Mouse (Mus musculus): ENCODE data around the gene Prc1. TPM values are rescaled to one million over a fixed set of nuclear protein-coding genes. Genes with fewer than 3 reads are reported as not detected.

Prc1 gene
- polyA plus RNA-seq, 1 experiment, result 55.1 TPM

GRCm38 (mm10) chr7:80284391-80284790, 9.9 kb upstream of the Prc1 start:
- Histone ChIP-seq H3ac (ENCODE audit: control insufficient read depth, insufficient read length, low read depth) (no peak overlapping the region), H3K36me3 (ENCODE audit: control insufficient read depth, insufficient read depth) (peaks cover 27% of the 10 kb centered on the region), H3K27me3 (ENCODE audit: control insufficient read depth, insufficient read depth, insufficient read length) (no peaks in the 10 kb centered on the region), H3K79me3 (ENCODE audit: low read depth) (no peaks in the 10 kb centered on the region), H3K79me2 (ENCODE audit: control insufficient read depth, insufficient read depth) (no peaks in the 10 kb centered on the region), H3K4me3 (ENCODE audit: insufficient read depth, poor library complexity, severe bottlenecking) (no peak overlapping the region)
- no peak for TF ChIP-seq FOSL1 (IDR thresholded peaks at IDR 0.05; ENCODE audit: insufficient read depth, low read length, poor library complexity, severe bottlenecking)
- no peak for TF ChIP-seq USF1 (IDR thresholded peaks at IDR 0.05; ENCODE audit: low read depth)
- TF ChIP-seq MAX (IDR thresholded peaks at IDR 0.05), result no peak
- no peak for TF ChIP-seq CEBPB (IDR thresholded peaks at IDR 0.05; ENCODE audit: low read depth)
- no peak for TF ChIP-seq MYOD1 (IDR thresholded peaks at IDR 0.05; ENCODE audit: control insufficient read depth, insufficient read length, low read depth)
- no peak for TF ChIP-seq MYOG (IDR thresholded peaks at IDR 0.05; ENCODE audit: control insufficient read depth, extremely low read depth, insufficient read length)
- no peak for TF ChIP-seq CTCF (IDR thresholded peaks at IDR 0.05; ENCODE audit: control insufficient read depth, insufficient read depth, insufficient read length)

GRCm38 (mm10) chr7:80285725-80286124, 8.5 kb upstream of the Prc1 start:
- no peaks in the 10 kb centered on the region for H3K27me3 ChIP-seq (ENCODE audit: control insufficient read depth, insufficient read depth, insufficient read length)
- peaks cover 22% of the 10 kb centered on the region for H3K36me3 ChIP-seq (ENCODE audit: control insufficient read depth, insufficient read depth)
- TF ChIP-seq CEBPB (IDR thresholded peaks at IDR 0.05; ENCODE audit: low read depth) (no peak), MYOD1 (IDR thresholded peaks at IDR 0.05; ENCODE audit: control insufficient read depth, insufficient read length, low read depth) (no peak), CTCF (IDR thresholded peaks at IDR 0.05; ENCODE audit: control insufficient read depth, insufficient read depth, insufficient read length) (no peak), MYOG (IDR thresholded peaks at IDR 0.05; ENCODE audit: control insufficient read depth, extremely low read depth, insufficient read length) (no peak), MAX (IDR thresholded peaks at IDR 0.05) (no peak), USF1 (IDR thresholded peaks at IDR 0.05; ENCODE audit: low read depth) (no peak), FOSL1 (IDR thresholded peaks at IDR 0.05; ENCODE audit: insufficient read depth, low read length, poor library complexity, severe bottlenecking) (no peak)

GRCm38 (mm10) chr7:80287736-80288135, 6.5 kb upstream of the Prc1 start:
- TF ChIP-seq MAX (IDR thresholded peaks at IDR 0.05), result no peak
- TF ChIP-seq MYOD1 (IDR thresholded peaks at IDR 0.05; ENCODE audit: control insufficient read depth, insufficient read length, low read depth), result no peak
- TF ChIP-seq MYOG (IDR thresholded peaks at IDR 0.05; ENCODE audit: control insufficient read depth, extremely low read depth, insufficient read length), result no peak
- TF ChIP-seq USF1 (IDR thresholded peaks at IDR 0.05; ENCODE audit: low read depth), result no peak
- H3K36me3 ChIP-seq (ENCODE audit: control insufficient read depth, insufficient read depth), result peaks cover 17% of the 10 kb centered on the region
- H3K79me3 ChIP-seq (ENCODE audit: low read depth), result no peaks in the 10 kb centered on the region
- no peak overlapping the region for H3K4me3 ChIP-seq (ENCODE audit: insufficient read depth, poor library complexity, severe bottlenecking)
- no peaks in the 10 kb centered on the region for H3K79me2 ChIP-seq (ENCODE audit: control insufficient read depth, insufficient read depth)
- no peak overlapping the region for H3ac ChIP-seq (ENCODE audit: control insufficient read depth, insufficient read length, low read depth)
- no peaks in the 10 kb centered on the region for H3K27me3 ChIP-seq (ENCODE audit: control insufficient read depth, insufficient read depth, insufficient read length)

More at GRCm38 (mm10) chr7:80285725-80286124, 8.5 kb upstream of the Prc1 start:
- no peaks in the 10 kb centered on the region for H3K79me2 ChIP-seq (ENCODE audit: control insufficient read depth, insufficient read depth)
- H3K4me3 ChIP-seq (ENCODE audit: insufficient read depth, poor library complexity, severe bottlenecking), result no peak overlapping the region
- H3ac ChIP-seq (ENCODE audit: control insufficient read depth, insufficient read length, low read depth), result no peak overlapping the region
- H3K79me3 ChIP-seq (ENCODE audit: low read depth), result no peaks in the 10 kb centered on the region

GRCm38 (mm10) chr7:80294764-80295648, 756 bp downstream of the Prc1 start:
- Histone ChIP-seq H3K4me3 (ENCODE audit: insufficient read depth, poor library complexity, severe bottlenecking) (peak overlapping the region; percentile 65), H3K36me3 (ENCODE audit: control insufficient read depth, insufficient read depth) (peaks cover 2% of the 10 kb centered on the region), H3K79me2 (ENCODE audit: control insufficient read depth, insufficient read depth) (peaks cover 59% of the 10 kb centered on the region), H3K79me3 (ENCODE audit: low read depth) (peaks cover 37% of the 10 kb centered on the region), H3ac (ENCODE audit: control insufficient read depth, insufficient read length, low read depth) (peak overlapping the region; percentile 98), H3K27me3 (ENCODE audit: control insufficient read depth, insufficient read depth, insufficient read length) (no peaks in the 10 kb centered on the region)
- no peak for TF ChIP-seq MYOG (IDR thresholded peaks at IDR 0.05; ENCODE audit: control insufficient read depth, extremely low read depth, insufficient read length)
- no peak for TF ChIP-seq CEBPB (IDR thresholded peaks at IDR 0.05; ENCODE audit: low read depth)
- TF ChIP-seq MAX (IDR thresholded peaks at IDR 0.05), result no peak
- TF ChIP-seq USF1 (IDR thresholded peaks at IDR 0.05; ENCODE audit: low read depth), result no peak
- TF ChIP-seq MYOD1 (IDR thresholded peaks at IDR 0.05; ENCODE audit: control insufficient read depth, insufficient read length, low read depth), result no peak
- TF ChIP-seq FOSL1 (IDR thresholded peaks at IDR 0.05; ENCODE audit: insufficient read depth, low read length, poor library complexity, severe bottlenecking), result no peak
- TF ChIP-seq CTCF (IDR thresholded peaks at IDR 0.05; ENCODE audit: control insufficient read depth, insufficient read depth, insufficient read length), result no peak

GRCm38 (mm10) chr7:80296462-80296861, 2.2 kb downstream of the Prc1 start:
- TF ChIP-seq CEBPB (IDR thresholded peaks at IDR 0.05; ENCODE audit: low read depth) (no peak), MAX (IDR thresholded peaks at IDR 0.05) (no peak), MYOG (IDR thresholded peaks at IDR 0.05; ENCODE audit: control insufficient read depth, extremely low read depth, insufficient read length) (no peak), FOSL1 (IDR thresholded peaks at IDR 0.05; ENCODE audit: insufficient read depth, low read length, poor library complexity, severe bottlenecking) (no peak), MYOD1 (IDR thresholded peaks at IDR 0.05; ENCODE audit: control insufficient read depth, insufficient read length, low read depth) (no peak), CTCF (IDR thresholded peaks at IDR 0.05; ENCODE audit: control insufficient read depth, insufficient read depth, insufficient read length) (no peak), USF1 (IDR thresholded peaks at IDR 0.05; ENCODE audit: low read depth) (no peak)
- Histone ChIP-seq H3K4me3 (ENCODE audit: insufficient read depth, poor library complexity, severe bottlenecking) (no peak overlapping the region), H3K27me3 (ENCODE audit: control insufficient read depth, insufficient read depth, insufficient read length) (no peaks in the 10 kb centered on the region), H3K79me3 (ENCODE audit: low read depth) (peaks cover 48% of the 10 kb centered on the region), H3K36me3 (ENCODE audit: control insufficient read depth, insufficient read depth) (peaks cover 16% of the 10 kb centered on the region), H3ac (ENCODE audit: control insufficient read depth, insufficient read length, low read depth) (no peak overlapping the region), H3K79me2 (ENCODE audit: control insufficient read depth, insufficient read depth) (peaks cover 73% of the 10 kb centered on the region)

Data from C2C12 (cell line).